Mouse (Mus musculus) monocyte, adult 59 days (primary cell): Measurements from ENCODE around the gene Nub1. TPM values are rescaled to one million over a fixed set of nuclear protein-coding genes. Genes with fewer than 3 reads are reported as not detected.

Experiments used
- total RNA-seq, 2 experiments: library from RNA; stranded (reverse); gene quantifications; one replicate each; pipeline ENCODE4 v1.2.4; 2023

Nub1 gene
- 10 to 100 TPM; 66.8 to 74.7 TPM for total RNA-seq

DNA sequence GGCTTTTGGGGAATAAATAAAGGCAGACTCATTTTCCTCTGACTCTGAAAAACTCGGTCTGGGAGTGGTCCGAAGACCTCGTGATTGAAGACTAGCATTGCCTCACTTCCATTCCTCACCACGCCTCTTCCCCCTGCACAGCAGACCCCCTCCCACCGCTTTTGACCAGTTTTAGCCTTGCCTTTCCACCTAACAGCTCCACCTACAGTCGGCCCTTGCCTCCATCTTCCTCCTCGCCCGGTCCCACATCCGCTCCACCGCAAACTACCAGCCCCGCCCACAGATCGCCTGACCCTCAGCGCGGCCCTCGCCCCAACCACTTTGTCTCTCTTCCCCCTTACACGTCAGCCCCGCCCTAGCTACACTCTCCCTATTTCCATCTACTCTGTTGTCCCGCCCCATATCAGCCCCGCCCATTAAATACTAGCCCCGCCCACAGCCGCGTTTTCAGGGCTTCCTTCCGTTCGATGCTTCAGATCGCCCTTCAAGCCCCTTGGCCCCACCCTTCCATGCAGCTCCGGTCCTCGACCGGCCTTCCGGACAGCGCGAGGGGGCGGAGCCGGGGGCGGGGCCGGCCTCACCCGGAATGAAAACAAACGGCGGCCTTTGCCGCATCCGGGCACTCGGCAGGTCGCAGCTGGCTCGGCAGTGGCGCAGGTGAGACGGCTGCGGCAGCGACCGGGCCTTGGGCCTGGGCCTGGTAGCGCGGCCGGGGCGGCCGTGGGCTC lies at the start of gene Nub1:
Gene Nub1 (plus strand): TSS at position 167 of the 728 bp plus-strand sequence.

DNA sequence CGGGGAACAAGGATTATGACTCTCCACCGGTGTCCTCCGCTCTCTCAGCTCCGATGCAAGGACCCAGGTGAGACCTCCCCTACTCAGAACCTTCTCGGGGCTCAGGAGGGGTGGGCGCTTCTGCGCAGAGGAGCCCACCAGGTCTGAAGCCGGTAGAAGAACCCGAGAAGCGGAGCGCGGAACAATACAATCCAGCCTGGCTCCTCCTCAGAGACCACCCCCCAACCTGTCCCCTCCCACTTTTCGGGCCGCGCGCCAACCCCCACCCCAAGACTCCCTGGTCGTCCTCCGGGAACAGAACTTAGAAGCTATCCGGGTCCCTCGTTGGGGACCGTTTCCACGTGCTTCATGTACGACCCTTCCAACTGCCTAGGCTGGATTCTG lies 45.1 kb downstream of the Nub1 start, which contains the start of gene Wdr86:
Gene Wdr86 (minus strand): TSS at position 240 of the 384 bp plus-strand sequence.

DNA sequence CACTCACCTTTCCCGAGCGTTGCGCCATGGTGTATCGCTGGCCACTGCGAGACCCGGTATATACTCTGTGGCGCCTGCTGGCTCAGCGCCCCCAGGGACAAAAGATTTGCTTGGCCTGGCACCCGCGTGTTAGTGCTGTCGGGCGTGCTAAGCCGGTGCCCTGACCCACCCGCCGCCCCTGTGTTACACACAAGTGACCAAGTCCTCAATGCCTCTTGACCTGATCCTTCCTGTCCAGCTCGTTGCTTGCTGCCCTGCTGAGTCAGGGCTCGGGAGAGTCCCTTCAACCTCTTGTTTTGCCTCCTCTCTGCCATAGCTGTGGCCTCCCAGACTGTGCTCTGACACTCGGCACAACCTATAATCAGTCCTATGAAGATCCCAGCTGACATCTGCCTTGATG lies 72.5 kb downstream of the Nub1 start, which contains the start of gene Crygn:
Gene Crygn (minus strand): TSS at position 193 of the 400 bp plus-strand sequence.

Other genes with a start within 250 kb of the Nub1 start
- gene Fastk, start 240.2 kb upstream of the Nub1 start, total RNA-seq = 10 to 100 TPM; 44.0 to 59.8 TPM
- 10 to 100 TPM; 19.3 to 19.6 TPM for gene Tmub1, start 237.7 kb upstream of the Nub1 start, total RNA-seq
- gene Agap3, start 233.4 kb upstream of the Nub1 start, total RNA-seq = 10 to 100 TPM; 58.6 to 61.2 TPM
- gene Gbx1, start 158.3 kb upstream of the Nub1 start, total RNA-seq = not detected
- gene Asb10, start 144.6 kb upstream of the Nub1 start, total RNA-seq = not detected
- gene 4931409K22Rik, start 128.7 kb upstream of the Nub1 start, total RNA-seq = not detected
- gene Abcf2, start 108.1 kb upstream of the Nub1 start, total RNA-seq = 10 to 100 TPM; 30.4 to 32.8 TPM
- gene Chpf2, start 98.8 kb upstream of the Nub1 start, total RNA-seq = 10 to 100 TPM; 29.1 to 31.1 TPM
- gene Smarcd3, start 61.1 kb upstream of the Nub1 start, total RNA-seq = not detected
- under 1 TPM in 1 of 2 experiments, not detected in 1; 0.27 TPM for gene Wdr86, start 45.2 kb downstream of the Nub1 start, total RNA-seq
- gene Crygn, start 72.5 kb downstream of the Nub1 start, total RNA-seq = 1 to 10 TPM in 1 of 2 experiments, not detected in 1; 1.5 TPM
- 10 to 100 TPM; 65.2 to 69.5 TPM for gene Rheb, start 157.1 kb downstream of the Nub1 start, total RNA-seq